Mouse (Mus musculus) cerebellum, adult 18-20 months (tissue): ENCODE measurements around the gene Dgkz.

ENCODE experiments used
- DNase-seq, 2 experiments: peaks; one replicate each; pipeline ENCODE4 v3.0.0; 2021

The Dgkz gene

GRCm38 (mm10) chr2:91975581-91976541 lies at the start of gene Dgkz:
Dgkz (minus strand) TSS chr2:91975864.
- peak; percentile 49 to 54 for DNase-seq

- DNase-seq: no peak
Observed at GRCm38 (mm10) chr2:92025202-92025601, 49.5 kb upstream of the Dgkz start.

GRCm38 (mm10) chr2:92024274-92024672 lies 48.6 kb upstream of the Dgkz start, which contains the start of gene Creb3l1:
Creb3l1 (minus strand) TSS chr2:92024502.
- peak; percentile 35 to 46 for DNase-seq

GRCm38 (mm10) chr2:92023362-92024273 lies 48.0 kb upstream of the Dgkz start:
- peak; percentile 28 to 38 for DNase-seq

- DNase-seq: no peak
Observed at GRCm38 (mm10) chr2:92020676-92021265, 45.1 kb upstream of the Dgkz start.

- DNase-seq: no peak
Observed at GRCm38 (mm10) chr2:92017440-92017839, 41.8 kb upstream of the Dgkz start.

- DNase-seq: peak in 1 of 2 experiments; percentile 26
Observed at GRCm38 (mm10) chr2:92016981-92017380, 41.3 kb upstream of the Dgkz start.

GRCm38 (mm10) chr2:92014891-92015290 lies 39.2 kb upstream of the Dgkz start:
- DNase-seq: no peak

- no peak for DNase-seq
Observed at GRCm38 (mm10) chr2:92014248-92014647, 38.6 kb upstream of the Dgkz start.

GRCm38 (mm10) chr2:92012768-92013445 lies 37.2 kb upstream of the Dgkz start:
- DNase-seq: no peak

- no peak for DNase-seq
Observed at GRCm38 (mm10) chr2:92011424-92012353, 36.0 kb upstream of the Dgkz start.

GRCm38 (mm10) chr2:92008623-92009404 lies 33.1 kb upstream of the Dgkz start:
- no peak for DNase-seq

GRCm38 (mm10) chr2:92007933-92008622 lies 32.4 kb upstream of the Dgkz start:
- DNase-seq: peak; percentile 97 to 100

- peak; percentile 66 to 69 for DNase-seq
Observed at GRCm38 (mm10) chr2:92006983-92007921, 31.6 kb upstream of the Dgkz start.

GRCm38 (mm10) chr2:92006491-92006890 lies 30.8 kb upstream of the Dgkz start:
- no peak for DNase-seq

GRCm38 (mm10) chr2:92004617-92005016 lies 29.0 kb upstream of the Dgkz start:
- no peak for DNase-seq

GRCm38 (mm10) chr2:91997905-91998608 lies 22.4 kb upstream of the Dgkz start:
- DNase-seq: no peak

- DNase-seq: no peak
Observed at GRCm38 (mm10) chr2:91996006-91996405, 20.3 kb upstream of the Dgkz start.
